Mouse (Mus musculus) hindbrain, embryonic 12.5 days (tissue): ENCODE data around the gene Mast4. TPM values are rescaled to one million over a fixed set of nuclear protein-coding genes. Genes with fewer than 3 reads are reported as not detected.

Experiments
- ATAC-seq: fragments of 200-750 bp; cut with Nextera tagmentation; 2 replicates; pipeline ENCODE4 v1.8.0; 2017; ENCODE audit warnings: moderate TSS enrichment; ENCODE audit not compliant: low FRiP score
- H3K27ac ChIP-seq: fragments of 300-500 bp; sonication (generic); 2 replicates; pipeline ENCODE4 v1.5.1; 2016; ENCODE audit warnings: mild to moderate bottlenecking
- H3K27me3 ChIP-seq: fragments of 300-500 bp; sonication (generic); 2 replicates; pipeline ENCODE4 v1.6.1; 2016; ENCODE audit warnings: mild to moderate bottlenecking
- H3K36me3 ChIP-seq: fragments of 300-500 bp; sonication (generic); 2 replicates; pipeline ENCODE4 v1.6.1; 2016; ENCODE audit warnings: mild to moderate bottlenecking
- H3K4me1 ChIP-seq: fragments of 300-500 bp; sonication (generic); 2 replicates; pipeline ENCODE4 v1.6.1; 2016
- H3K4me2 ChIP-seq: fragments of 300-500 bp; sonication (generic); replicated peaks from 2 replicates; pipeline ENCODE4 v1.6.1; 2016; ENCODE audit warnings: mild to moderate bottlenecking
- H3K4me3 ChIP-seq: fragments of 300-500 bp; sonication (generic); 2 replicates; pipeline ENCODE4 v1.5.1; 2016; ENCODE audit warnings: mild to moderate bottlenecking
- H3K9ac ChIP-seq: fragments of 300-500 bp; sonication (generic); 2 replicates; pipeline ENCODE4 v1.6.1; 2016; ENCODE audit warnings: mild to moderate bottlenecking, moderate library complexity
- H3K9me3 ChIP-seq: fragments of 300-500 bp; sonication (generic); replicated peaks from 2 replicates; pipeline ENCODE4 v1.6.1; 2016; ENCODE audit warnings: mild to moderate bottlenecking
- WGBS: fragments of 180-500 bp; shearing (Covaris S2); methylation state at CpG from one replicate; pipeline ENCODE4 v1.1.7; 2016; 5-methylcytosine and 5-hydroxymethylcytosine counted together
- polyA plus RNA-seq: library from polyadenylated mRNA; unstranded; fragments of >200 nt; fragmentation: Nextera tagmentation; extraction: Ambion mirVana; gene quantifications from 2 replicates; pipeline ENCODE4 v1.2.1, GENCODE M21; 2016

Mast4 gene
- polyA plus RNA-seq, 1 experiment from 2014 or later: 38.2 TPM

DNA sequence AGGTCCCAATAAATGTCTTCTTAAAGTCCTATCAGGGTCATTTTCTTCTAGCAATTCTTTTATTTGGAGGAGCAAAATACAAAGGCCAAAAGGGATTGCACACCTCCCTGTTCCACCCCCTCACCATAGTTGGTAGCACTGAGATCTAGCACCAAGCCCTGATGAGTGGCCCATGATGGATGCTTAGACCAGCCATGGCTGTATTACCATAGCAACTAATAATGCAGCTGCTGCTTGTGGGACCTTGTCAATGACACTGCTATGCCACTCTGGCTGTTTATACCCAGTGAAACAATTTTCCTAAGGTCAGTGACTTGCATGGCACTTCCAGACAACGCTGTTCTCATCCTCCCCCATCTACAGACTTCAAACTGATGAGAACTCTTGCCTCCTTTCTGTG lies 570.1 kb downstream of the Mast4 start:
- Histone ChIP-seq H3K36me3 (peaks cover 8% of the 10 kb centered on the region; the same call in 1 of the 2 replicates), H3K9me3 (no peaks in the 10 kb centered on the region), H3K4me2 (no peak overlapping the region), H3K27me3 (no peaks in the 10 kb centered on the region), H3K9ac (no peak overlapping the region), H3K4me3 (no peak overlapping the region), H3K4me1 (peaks cover 17% of the 10 kb centered on the region), H3K27ac (peak overlapping the region; percentile 26; the same call in 1 of the 2 replicates)
- peak; percentile 45; the same call in 1 of the 2 replicates for ATAC-seq
- WGBS: 73% methylated on average over 1 of the region's 1 CpGs

DNA sequence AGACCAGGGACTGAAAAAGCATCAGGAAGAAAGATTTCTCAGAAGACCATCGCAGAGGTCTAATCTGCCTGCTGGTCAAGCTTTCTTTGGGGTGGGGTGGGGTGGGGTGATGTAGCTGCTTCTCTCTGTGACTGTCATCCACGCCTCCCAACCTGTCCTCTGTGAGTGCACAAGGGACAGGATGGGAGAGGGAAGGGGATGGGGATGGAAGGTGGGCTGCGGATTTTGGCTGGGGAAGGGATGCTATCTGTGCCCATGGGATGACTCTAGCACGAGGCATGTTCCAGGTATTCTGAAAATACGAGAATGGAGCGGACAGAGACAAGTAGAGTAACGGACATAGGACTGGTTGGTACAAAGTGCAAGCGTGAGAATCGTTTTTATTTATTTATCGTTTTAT lies 572.1 kb downstream of the Mast4 start:
- H3K9me3 ChIP-seq: no peaks in the 10 kb centered on the region
- 87% methylated on average over 10 of the region's 10 CpGs for WGBS
- H3K36me3 ChIP-seq: peaks cover 22% of the 10 kb centered on the region
- ATAC-seq: no peak
- no peak overlapping the region for H3K4me2 ChIP-seq
- H3K4me3 ChIP-seq: no peak overlapping the region
- H3K27ac ChIP-seq: no peak overlapping the region
- H3K4me1 ChIP-seq: peaks cover 17% of the 10 kb centered on the region
- no peak overlapping the region for H3K9ac ChIP-seq
- H3K27me3 ChIP-seq: no peaks in the 10 kb centered on the region

DNA sequence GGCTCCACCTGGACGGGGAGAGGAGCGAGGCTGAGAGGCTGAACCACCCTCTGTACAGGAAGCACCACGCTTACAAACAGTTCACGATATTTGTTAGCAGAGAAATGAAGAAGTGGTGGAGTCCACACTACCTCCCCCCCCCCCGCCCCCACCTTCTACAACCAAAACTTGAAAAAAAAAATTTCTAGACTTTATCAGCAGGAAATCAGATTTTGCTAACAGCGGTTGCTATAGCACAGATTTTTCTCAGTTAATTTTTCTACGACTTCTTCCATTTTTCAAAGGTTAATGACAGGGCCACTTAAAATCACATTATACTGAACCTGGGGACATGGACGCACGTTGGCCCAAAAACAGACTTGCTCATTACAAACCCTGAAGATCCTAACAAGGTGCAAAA lies 572.9 kb downstream of the Mast4 start:
- no peaks in the 10 kb centered on the region for H3K9me3 ChIP-seq
- 83% methylated on average over 9 of the region's 9 CpGs for WGBS

DNA sequence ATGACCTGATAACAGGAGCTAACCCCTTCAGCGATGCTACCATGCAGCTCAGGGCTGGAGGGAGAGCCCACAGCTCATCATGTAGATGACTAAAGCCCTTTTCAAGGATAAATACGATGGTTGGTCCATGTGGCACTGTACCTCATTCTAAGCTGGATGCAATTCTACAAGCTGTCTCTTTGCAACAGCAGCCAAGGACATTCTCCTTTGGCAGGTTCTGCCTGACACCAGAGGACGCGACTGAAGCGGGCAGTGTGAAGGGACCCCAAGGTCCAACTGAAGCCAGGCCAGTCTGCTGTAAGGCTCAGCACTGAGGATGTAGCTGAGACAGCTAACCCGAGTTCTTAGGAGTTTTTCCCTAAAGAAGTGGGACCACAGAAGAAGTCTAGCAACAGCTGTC lies 576.3 kb downstream of the Mast4 start:
- H3K36me3 ChIP-seq: peaks cover 19% of the 10 kb centered on the region
- no peaks in the 10 kb centered on the region for H3K9me3 ChIP-seq
- no peak for ATAC-seq
- H3K27me3 ChIP-seq: no peaks in the 10 kb centered on the region
- no peak overlapping the region for H3K4me3 ChIP-seq
- H3K9ac ChIP-seq: no peak overlapping the region
- 94% methylated on average over 6 of the region's 6 CpGs for WGBS
- H3K4me1 ChIP-seq: no peaks in the 10 kb centered on the region
- no peak overlapping the region for H3K27ac ChIP-seq
- no peak overlapping the region for H3K4me2 ChIP-seq

More for the DNA sequence above, 572.9 kb downstream of the Mast4 start:
- Histone ChIP-seq H3K27me3 (no peaks in the 10 kb centered on the region), H3K4me3 (no peak overlapping the region), H3K9ac (no peak overlapping the region), H3K27ac (no peak overlapping the region), H3K4me2 (no peak overlapping the region), H3K36me3 (peaks cover 22% of the 10 kb centered on the region), H3K4me1 (peaks cover 17% of the 10 kb centered on the region)
- no peak for ATAC-seq

DNA sequence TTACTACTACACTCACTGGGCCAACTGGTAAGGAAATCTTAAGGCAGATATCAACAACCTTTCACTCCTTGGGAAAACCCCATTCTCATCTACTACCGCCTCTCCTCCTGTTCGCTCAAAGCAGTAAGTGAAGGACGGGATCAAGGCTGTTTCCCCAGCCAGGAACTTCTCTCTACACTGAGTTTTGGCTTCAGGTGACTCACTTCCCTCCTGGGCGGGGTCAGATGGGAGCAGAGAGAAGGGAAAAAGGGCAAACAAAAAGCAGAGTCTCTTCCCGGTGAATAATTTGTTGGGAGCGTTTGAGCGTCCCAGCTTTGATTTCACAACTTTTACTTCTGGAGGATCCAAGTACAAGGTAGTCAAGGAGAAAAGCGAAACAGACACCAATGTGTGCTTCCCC lies 578.2 kb downstream of the Mast4 start:
- Histone ChIP-seq H3K27ac (no peak overlapping the region), H3K36me3 (peaks cover 23% of the 10 kb centered on the region), H3K9ac (no peak overlapping the region), H3K4me1 (no peaks in the 10 kb centered on the region), H3K27me3 (no peaks in the 10 kb centered on the region), H3K4me3 (no peak overlapping the region), H3K4me2 (no peak overlapping the region), H3K9me3 (no peaks in the 10 kb centered on the region)
- 94% methylated on average over 8 of the region's 8 CpGs for WGBS
- no peak for ATAC-seq

DNA sequence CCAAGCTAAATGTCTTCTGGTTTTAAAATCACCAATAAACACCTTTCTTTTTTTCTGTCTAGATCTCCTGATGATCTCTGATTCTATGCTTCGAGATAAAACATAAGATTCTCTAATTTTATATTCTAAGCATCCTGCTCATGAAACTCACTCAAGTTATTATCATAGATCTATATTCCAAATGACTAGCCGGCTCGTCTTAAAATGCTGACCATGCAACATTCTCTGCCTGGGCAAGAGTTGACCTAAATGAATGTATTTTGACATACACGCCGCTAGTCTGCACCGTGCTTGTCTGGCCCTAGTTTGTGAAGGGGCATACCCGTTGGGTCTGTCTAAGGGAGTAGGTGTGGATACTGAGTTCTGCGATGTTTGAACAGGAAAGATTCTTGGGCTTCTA lies 579.2 kb downstream of the Mast4 start:
- H3K27me3 ChIP-seq: no peaks in the 10 kb centered on the region
- ATAC-seq: no peak
- H3K9ac ChIP-seq: no peak overlapping the region
- H3K27ac ChIP-seq: no peak overlapping the region
- H3K4me2 ChIP-seq: no peak overlapping the region
- peaks cover 25% of the 10 kb centered on the region for H3K36me3 ChIP-seq
- WGBS: 92% methylated on average over 8 of the region's 8 CpGs
- H3K9me3 ChIP-seq: no peaks in the 10 kb centered on the region
- H3K4me3 ChIP-seq: no peak overlapping the region
- no peaks in the 10 kb centered on the region for H3K4me1 ChIP-seq

DNA sequence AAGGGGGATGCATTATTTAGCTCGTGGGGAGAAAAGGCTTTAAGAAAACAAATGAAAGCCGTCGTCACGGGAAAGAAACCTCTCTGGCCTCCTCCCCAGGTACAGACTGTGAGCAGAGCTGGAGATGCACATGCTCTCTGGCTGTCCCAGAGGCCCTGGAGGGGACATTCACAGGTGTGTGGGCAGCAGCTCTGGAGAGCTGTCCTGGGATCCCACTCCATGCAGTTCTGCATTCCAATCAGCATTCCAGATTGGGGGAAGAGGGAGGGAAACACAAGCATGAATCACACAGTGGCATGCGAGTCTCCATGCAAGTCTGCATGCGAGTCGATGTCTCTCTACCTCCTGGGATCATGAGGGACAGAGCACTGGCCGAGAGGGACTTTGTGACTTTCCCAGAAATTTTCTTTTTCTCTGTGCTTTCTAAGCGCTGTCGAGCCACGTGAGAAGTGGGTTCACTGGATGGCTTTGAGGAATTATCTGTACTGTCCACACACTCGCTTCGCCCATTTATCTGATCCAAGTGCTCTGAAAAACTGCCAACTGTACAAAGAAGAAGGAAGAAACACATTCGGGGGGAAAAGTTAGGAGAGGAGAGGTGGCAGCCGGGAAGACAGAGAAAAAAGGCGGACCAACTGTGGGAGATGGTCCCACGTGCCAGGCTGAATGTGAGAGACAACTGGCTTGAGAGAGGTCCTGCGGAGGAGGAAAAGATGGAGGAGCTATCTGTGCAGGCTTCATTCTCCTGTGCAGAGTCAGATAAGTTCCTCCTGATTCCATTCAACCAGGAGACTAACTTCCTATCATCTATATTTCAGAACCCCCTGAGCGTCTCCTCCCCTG lies 580.4 kb downstream of the Mast4 start:
- Histone ChIP-seq H3K9ac (no peak overlapping the region), H3K36me3 (peaks cover 28% of the 10 kb centered on the region), H3K4me2 (no peak overlapping the region), H3K4me3 (no peak overlapping the region), H3K9me3 (no peaks in the 10 kb centered on the region), H3K4me1 (no peaks in the 10 kb centered on the region), H3K27me3 (no peaks in the 10 kb centered on the region), H3K27ac (no peak overlapping the region)
- 88% methylated on average over 19 of the region's 19 CpGs for WGBS
- ATAC-seq: no peak

DNA sequence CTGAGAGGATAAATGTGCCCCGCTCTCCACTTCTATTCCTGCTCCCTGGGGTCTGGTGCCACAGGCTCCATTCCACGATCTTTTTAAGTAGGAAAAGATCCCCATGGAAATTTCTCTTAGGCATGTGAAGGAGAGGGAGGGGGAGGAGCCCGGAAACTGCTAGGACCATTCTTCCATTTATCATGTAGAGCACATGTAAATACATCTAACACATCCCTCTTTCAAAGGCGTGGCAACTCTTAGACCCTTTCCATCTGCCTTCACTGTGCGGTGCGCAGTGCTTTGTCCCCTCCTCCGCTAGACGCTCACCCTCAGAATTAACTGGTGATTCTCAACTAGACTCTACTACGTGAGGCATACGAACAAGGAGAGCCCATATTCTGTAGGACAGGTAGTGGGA lies 584.4 kb downstream of the Mast4 start:
- no peaks in the 10 kb centered on the region for H3K4me1 ChIP-seq
- no peak overlapping the region for H3K27ac ChIP-seq
- H3K9ac ChIP-seq: no peak overlapping the region
- no peaks in the 10 kb centered on the region for H3K9me3 ChIP-seq
- H3K27me3 ChIP-seq: no peaks in the 10 kb centered on the region
- H3K36me3 ChIP-seq: peaks cover 19% of the 10 kb centered on the region; the same call in 1 of the 2 replicates
- no peak overlapping the region for H3K4me3 ChIP-seq
- ATAC-seq: no peak
- no peak overlapping the region for H3K4me2 ChIP-seq
- WGBS: 78% methylated on average over 10 of the region's 10 CpGs

DNA sequence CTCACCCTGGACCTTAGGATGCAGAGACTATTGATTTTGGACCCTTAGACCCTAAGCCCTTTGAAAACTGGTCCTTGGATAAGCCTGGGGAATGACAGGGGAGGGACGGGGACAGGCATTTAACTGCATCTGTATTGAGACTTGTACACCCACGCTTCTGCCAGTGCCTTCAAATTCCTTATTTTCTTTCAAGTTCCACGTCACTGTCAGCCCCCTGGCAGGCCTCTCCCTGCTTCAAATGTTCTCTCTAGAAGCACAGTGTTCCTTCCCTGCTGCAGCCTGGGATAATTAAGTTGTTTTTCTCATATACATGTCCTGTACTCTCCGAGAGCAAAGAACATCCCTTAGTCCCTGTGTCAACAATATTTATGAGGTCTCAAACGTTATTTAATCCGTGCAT lies 585.1 kb downstream of the Mast4 start:
- Histone ChIP-seq H3K27me3 (no peaks in the 10 kb centered on the region), H3K4me2 (no peak overlapping the region), H3K27ac (no peak overlapping the region), H3K4me1 (no peaks in the 10 kb centered on the region), H3K9ac (no peak overlapping the region), H3K9me3 (no peaks in the 10 kb centered on the region), H3K36me3 (peaks cover 19% of the 10 kb centered on the region; the same call in 1 of the 2 replicates), H3K4me3 (no peak overlapping the region)
- WGBS: 67% methylated on average over 6 of the region's 6 CpGs
- ATAC-seq: no peak

DNA sequence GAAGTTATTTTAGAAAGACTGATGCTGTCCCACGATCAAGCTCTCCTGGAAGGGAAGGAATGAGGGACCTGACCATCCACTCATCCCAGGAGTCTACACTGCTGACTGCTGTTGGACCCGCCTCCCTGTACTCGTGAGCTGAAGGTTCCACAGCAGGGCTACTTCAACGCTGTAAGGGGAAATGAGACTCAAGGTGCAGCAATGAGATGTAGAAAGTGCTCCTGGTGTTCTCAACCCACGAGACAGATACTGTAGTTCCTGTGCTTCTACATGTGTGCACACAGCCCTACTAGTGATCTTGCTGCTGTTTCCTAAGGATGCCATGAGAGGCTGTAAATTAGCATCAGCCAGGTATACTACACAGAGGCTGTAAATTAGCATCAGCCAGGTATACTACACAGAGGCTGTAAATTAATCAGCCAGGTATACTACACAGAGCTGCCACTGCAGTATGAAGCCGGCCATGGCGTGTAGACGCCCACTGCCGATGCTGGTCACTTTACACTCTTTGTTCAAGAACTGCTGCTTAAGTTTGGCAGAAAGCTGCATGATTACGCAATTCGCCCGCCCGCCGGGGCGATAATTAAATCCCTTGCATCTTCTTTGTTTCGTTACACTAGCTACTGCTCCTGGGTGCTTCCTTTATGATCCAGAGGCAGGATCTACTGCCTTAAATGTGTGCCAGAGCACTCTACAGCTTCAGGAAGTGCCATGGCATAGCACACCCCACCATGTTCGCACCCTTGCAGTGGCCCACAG lies 587.3 kb downstream of the Mast4 start:
- H3K27ac ChIP-seq: no peak overlapping the region
- no peaks in the 10 kb centered on the region for H3K4me1 ChIP-seq
- ATAC-seq: no peak
- H3K9me3 ChIP-seq: no peaks in the 10 kb centered on the region
- no peak overlapping the region for H3K4me2 ChIP-seq
- WGBS: 92% methylated on average over 17 of the region's 17 CpGs
- H3K36me3 ChIP-seq: peaks cover 25% of the 10 kb centered on the region; the same call in 1 of the 2 replicates
- no peak overlapping the region for H3K4me3 ChIP-seq
- no peak overlapping the region for H3K9ac ChIP-seq
- H3K27me3 ChIP-seq: no peaks in the 10 kb centered on the region

DNA sequence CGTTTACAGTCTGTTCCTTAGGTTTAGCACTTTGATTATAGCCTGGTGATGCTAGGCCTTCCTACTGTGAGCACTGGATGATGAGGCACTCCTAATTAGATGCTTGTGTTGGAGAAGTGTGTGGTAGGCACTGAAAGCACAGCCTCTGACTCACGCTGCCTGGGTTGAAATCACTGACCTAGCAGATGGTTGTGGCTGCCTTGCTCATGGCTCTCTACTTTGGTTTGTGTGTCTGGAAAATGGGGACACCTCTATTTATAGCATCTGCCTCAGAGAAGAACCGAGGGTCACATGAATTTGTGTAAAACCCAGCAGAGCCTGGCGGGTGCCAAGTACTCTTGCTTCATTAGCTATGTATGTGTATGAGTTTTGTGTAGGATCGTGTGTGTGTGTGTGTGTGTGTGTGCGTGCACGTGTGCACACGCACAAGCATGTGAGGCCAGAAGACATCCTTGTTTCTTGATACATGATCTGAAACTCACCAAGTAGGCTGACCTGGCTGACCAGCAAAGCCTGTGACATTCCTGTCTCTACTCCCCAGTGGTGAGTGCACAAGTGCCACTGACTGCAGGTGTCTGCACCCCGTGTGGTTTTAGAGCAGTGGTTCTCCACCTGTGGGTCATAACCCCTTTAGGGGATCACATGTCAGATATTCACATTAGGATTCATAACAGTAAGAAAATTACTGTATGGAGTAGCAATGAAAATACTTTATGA lies 588.5 kb downstream of the Mast4 start:
- no peaks in the 10 kb centered on the region for H3K27me3 ChIP-seq
- H3K9me3 ChIP-seq: no peaks in the 10 kb centered on the region
- 89% methylated on average over 9 of the region's 9 CpGs for WGBS
- no peaks in the 10 kb centered on the region for H3K4me1 ChIP-seq
- no peak overlapping the region for H3K27ac ChIP-seq
- H3K4me2 ChIP-seq: no peak overlapping the region
- H3K4me3 ChIP-seq: no peak overlapping the region
- ATAC-seq: no peak
- no peak overlapping the region for H3K9ac ChIP-seq
- H3K36me3 ChIP-seq: peaks cover 26% of the 10 kb centered on the region; the same call in 1 of the 2 replicates

DNA sequence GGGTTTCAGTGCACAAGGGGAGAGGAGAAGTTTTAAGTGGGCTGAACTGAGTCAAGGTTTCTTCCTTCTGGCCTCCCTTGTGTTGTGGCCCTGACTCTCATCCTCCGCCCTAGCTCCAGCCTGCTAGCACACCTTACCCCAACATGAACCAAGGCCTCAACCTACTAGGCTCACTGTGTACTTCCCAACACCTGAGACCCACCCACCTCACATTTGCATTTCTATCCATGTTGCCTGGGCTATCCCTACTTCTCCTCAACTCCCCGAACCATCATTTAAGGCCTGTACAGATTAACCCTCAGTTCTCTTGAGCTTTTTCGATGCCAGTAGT lies 589.1 kb downstream of the Mast4 start:
- ATAC-seq: peak; percentile 56
- Histone ChIP-seq H3K27ac (no peak overlapping the region), H3K4me2 (no peak overlapping the region), H3K9me3 (no peaks in the 10 kb centered on the region), H3K4me3 (no peak overlapping the region), H3K9ac (no peak overlapping the region), H3K27me3 (no peaks in the 10 kb centered on the region), H3K4me1 (no peaks in the 10 kb centered on the region), H3K36me3 (peaks cover 20% of the 10 kb centered on the region; the same call in 1 of the 2 replicates)
- WGBS: 98% methylated on average over 3 of the region's 3 CpGs
